Mouse (Mus musculus): ENCODE measurements around the gene Snrpd3. TPM values are rescaled to one million over a fixed set of nuclear protein-coding genes. Genes with fewer than 3 reads are reported as not detected.
A peak's percentile ranks its signal among the peaks of the same experiment; 100 is the strongest.

The Snrpd3 gene
- polyA plus RNA-seq, 1 experiment from 2014 or later = 289 TPM

DNA sequence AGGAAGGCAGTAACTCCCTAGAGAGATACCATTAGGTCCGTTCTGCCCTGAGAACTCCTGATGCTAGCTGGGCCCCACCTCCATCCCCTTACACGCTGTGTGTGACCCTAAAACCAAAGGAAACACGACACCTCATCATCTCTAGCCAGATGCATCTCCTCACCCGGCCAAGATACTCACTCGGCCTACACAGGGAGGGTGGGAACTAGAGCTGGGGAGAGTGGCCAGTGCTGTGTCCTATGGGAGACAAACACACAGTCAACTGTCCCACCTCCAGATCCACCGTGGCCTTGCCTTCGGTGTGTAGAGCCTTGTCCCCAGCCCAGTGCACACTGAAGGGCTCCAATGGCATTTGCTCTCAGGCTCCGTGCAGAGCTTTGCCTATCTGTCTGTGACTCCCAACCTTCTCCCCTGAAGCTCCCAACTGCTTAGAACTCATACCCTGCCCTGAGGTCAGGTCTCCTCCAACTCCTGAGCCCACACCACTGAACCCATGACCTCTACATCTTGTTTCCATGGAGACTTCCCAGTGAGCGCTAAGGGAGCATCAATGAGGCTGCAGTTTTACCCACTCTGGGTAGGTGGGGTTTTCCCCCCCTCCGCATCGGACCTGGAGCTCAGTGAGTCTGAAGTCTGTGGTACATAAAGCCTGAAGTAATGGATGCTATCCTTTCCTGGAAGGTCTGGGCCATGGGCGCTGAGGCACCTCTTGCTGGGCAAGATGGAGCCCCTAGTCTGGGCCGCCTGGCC, 35.5 kb downstream of the Snrpd3 start:
- H3K36me3 ChIP-seq (replicated peaks) = no peaks in the 10 kb centered on the region
- no peak overlapping the region for H3K4me3 ChIP-seq
- WGBS = 75% methylated on average over 13 of the region's 13 CpGs
- H3K27me3 ChIP-seq (ENCODE audit: poor library complexity, severe bottlenecking) = peaks cover 19% of the 10 kb centered on the region
- no peak overlapping the region for H3K27ac ChIP-seq
- H3K4me1 ChIP-seq = peaks cover 27% of the 10 kb centered on the region
- H3K9me3 ChIP-seq = no peaks in the 10 kb centered on the region
- no peak for DNase-seq (ENCODE audit: extremely low spot score, low spot score)

GRCm38 (mm10) chr10:75554090-75554489, 36.7 kb downstream of the Snrpd3 start:
- 90% methylated on average over 8 of the region's 8 CpGs for WGBS
- no peaks in the 10 kb centered on the region for H3K9me3 ChIP-seq
- no peaks in the 10 kb centered on the region for H3K36me3 ChIP-seq (replicated peaks)
- peaks cover 36% of the 10 kb centered on the region for H3K4me1 ChIP-seq
- DNase-seq (ENCODE audit: extremely low spot score, low spot score) = no peak
- peaks cover 31% of the 10 kb centered on the region for H3K27me3 ChIP-seq (ENCODE audit: poor library complexity, severe bottlenecking)
- H3K27ac ChIP-seq = no peak overlapping the region
- no peak overlapping the region for H3K4me3 ChIP-seq

DNA sequence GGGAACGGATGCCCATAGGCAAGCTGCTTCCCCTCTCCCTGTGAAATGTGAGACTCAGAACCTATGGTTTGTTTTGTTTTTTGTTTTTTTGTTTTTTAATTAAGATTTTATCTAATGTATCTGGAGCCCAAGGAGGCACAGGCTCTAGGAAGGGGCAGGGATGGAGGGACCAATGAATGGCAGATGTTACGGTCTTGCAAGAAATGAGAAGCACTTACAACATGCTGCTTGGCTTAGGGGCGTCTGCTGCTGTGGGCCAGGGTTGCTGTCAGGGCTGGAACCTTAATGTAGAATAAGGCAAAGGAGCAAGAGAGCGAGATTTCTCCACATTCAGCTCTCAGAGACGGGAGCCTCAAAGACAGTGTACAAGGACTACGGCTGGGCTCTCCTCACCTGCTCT, 38.2 kb downstream of the Snrpd3 start:
- Histone ChIP-seq H3K4me1 (peaks cover 50% of the 10 kb centered on the region), H3K4me3 (no peak overlapping the region), H3K9me3 (no peaks in the 10 kb centered on the region), H3K27ac (peak overlapping the region; percentile 73), H3K36me3 (replicated peaks) (no peaks in the 10 kb centered on the region), H3K27me3 (ENCODE audit: poor library complexity, severe bottlenecking) (peaks cover 46% of the 10 kb centered on the region)
- DNase-seq (ENCODE audit: extremely low spot score, low spot score) = no peak
- 75% methylated on average over 6 of the region's 6 CpGs for WGBS

DNA sequence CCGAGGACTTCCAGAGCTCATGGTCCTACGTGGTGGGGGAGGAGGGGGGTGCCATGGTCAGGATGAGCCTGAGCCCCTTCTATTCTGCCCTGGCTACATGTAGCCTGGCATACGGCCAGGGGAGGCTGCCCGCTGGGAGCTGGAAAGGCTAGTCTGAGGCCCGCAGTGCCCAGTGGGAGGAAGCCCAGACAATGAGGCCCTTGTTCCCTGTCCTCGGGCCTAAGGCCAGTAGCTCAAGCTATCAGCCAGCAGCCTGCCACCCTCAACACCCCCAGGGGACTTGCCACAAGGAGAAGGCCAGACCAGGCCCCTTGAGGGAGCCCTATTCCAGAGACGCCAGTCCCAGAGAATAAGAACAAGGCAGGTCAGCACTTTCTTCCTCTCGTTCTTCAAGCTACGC, 38.7 kb downstream of the Snrpd3 start:
- Histone ChIP-seq H3K9me3 (no peaks in the 10 kb centered on the region), H3K27ac (peak overlapping the region; percentile 73), H3K4me1 (peaks cover 53% of the 10 kb centered on the region), H3K4me3 (no peak overlapping the region), H3K27me3 (ENCODE audit: poor library complexity, severe bottlenecking) (peaks cover 50% of the 10 kb centered on the region), H3K36me3 (replicated peaks) (no peaks in the 10 kb centered on the region)
- WGBS = 46% methylated on average over 9 of the region's 9 CpGs
- no peak for DNase-seq (ENCODE audit: extremely low spot score, low spot score)

- H3K4me1 ChIP-seq = peaks cover 43% of the 10 kb centered on the region
- peaks cover 74% of the 10 kb centered on the region for H3K27me3 ChIP-seq (ENCODE audit: poor library complexity, severe bottlenecking)
- H3K4me3 ChIP-seq = 0 out of 2 replicates have a peak overlapping the region, but pooled peaks have one; percentile 74
- H3K9me3 ChIP-seq = no peaks in the 10 kb centered on the region
- no peak for DNase-seq (ENCODE audit: extremely low spot score, low spot score)
- H3K27ac ChIP-seq = no peak overlapping the region
- no peaks in the 10 kb centered on the region for H3K36me3 ChIP-seq (replicated peaks)
- 28% methylated on average over 3 of the region's 3 CpGs for WGBS
Measured at GRCm38 (mm10) chr10:75558515-75558914, 41.2 kb downstream of the Snrpd3 start.

DNA sequence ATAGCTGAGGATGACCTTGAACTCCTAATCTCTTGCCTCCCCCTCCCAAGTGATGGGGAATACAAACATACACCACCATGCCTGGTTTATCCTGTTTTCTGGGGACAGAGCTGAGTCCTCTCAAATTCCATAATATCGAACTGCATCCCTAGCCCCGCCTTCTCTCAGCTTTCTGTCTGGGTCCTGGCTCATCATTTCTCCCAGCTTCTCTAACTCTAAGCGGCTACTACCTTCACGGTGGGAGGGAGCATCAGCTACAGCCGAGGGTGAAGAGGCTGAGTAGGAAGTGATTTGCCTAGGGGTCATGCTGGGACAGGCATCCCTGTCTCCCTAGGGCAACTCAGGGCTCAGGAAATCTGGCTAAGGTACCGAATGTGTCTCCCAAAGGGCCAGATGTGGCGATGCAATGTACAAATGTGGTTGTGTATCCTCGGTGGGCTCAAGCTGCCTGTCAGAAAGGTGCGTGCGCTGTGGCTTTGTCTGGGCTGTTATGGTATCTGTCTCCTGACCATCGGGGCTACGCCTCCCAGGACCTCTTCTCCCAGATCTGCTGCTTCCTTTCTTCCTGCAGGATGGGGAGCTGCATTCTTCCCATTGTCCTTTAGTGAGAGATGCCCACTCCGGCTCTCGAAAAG, 41.8 kb downstream of the Snrpd3 start:
- Histone ChIP-seq H3K27me3 (ENCODE audit: poor library complexity, severe bottlenecking) (peaks cover 80% of the 10 kb centered on the region), H3K36me3 (replicated peaks) (no peaks in the 10 kb centered on the region), H3K4me1 (peaks cover 43% of the 10 kb centered on the region), H3K9me3 (no peaks in the 10 kb centered on the region), H3K27ac (peak overlapping the region; percentile 85), H3K4me3 (peak overlapping the region; percentile 74)
- peak; percentile 37 for DNase-seq (ENCODE audit: extremely low spot score, low spot score)
- 5% methylated on average over 14 of the region's 14 CpGs for WGBS

- peaks cover 84% of the 10 kb centered on the region for H3K27me3 ChIP-seq (ENCODE audit: poor library complexity, severe bottlenecking)
- H3K4me3 ChIP-seq = peak within 1 kb of the TSS; percentile 74
- under 1% methylated on average over 75 of the region's 75 CpGs for WGBS
- H3K9me3 ChIP-seq = no peaks in the 10 kb centered on the region
- no peaks in the 10 kb centered on the region for H3K36me3 ChIP-seq (replicated peaks)
- peaks cover 43% of the 10 kb centered on the region for H3K4me1 ChIP-seq
- peak within 1 kb of the TSS; percentile 85 for H3K27ac ChIP-seq
- peak; percentile 46 for DNase-seq (ENCODE audit: extremely low spot score, low spot score)
Measured at GRCm38 (mm10) chr10:75559676-75560548, 42.6 kb downstream of the Snrpd3 start, which contains the start of gene Lrrc75b. Gene Lrrc75b (minus strand): TSS chr10:75560330.

GRCm38 (mm10) chr10:75560549-75560899, 43.2 kb downstream of the Snrpd3 start:
- 9% methylated on average over 6 of the region's 6 CpGs for WGBS
- DNase-seq (ENCODE audit: extremely low spot score, low spot score) = no peak
- H3K4me3 ChIP-seq = peak overlapping the region; percentile 74
- peaks cover 45% of the 10 kb centered on the region for H3K4me1 ChIP-seq
- H3K36me3 ChIP-seq (replicated peaks) = no peaks in the 10 kb centered on the region
- peaks cover 84% of the 10 kb centered on the region for H3K27me3 ChIP-seq (ENCODE audit: poor library complexity, severe bottlenecking)
- no peaks in the 10 kb centered on the region for H3K9me3 ChIP-seq
- H3K27ac ChIP-seq = peak overlapping the region; percentile 85; the same call in 1 of the 2 replicates

DNA sequence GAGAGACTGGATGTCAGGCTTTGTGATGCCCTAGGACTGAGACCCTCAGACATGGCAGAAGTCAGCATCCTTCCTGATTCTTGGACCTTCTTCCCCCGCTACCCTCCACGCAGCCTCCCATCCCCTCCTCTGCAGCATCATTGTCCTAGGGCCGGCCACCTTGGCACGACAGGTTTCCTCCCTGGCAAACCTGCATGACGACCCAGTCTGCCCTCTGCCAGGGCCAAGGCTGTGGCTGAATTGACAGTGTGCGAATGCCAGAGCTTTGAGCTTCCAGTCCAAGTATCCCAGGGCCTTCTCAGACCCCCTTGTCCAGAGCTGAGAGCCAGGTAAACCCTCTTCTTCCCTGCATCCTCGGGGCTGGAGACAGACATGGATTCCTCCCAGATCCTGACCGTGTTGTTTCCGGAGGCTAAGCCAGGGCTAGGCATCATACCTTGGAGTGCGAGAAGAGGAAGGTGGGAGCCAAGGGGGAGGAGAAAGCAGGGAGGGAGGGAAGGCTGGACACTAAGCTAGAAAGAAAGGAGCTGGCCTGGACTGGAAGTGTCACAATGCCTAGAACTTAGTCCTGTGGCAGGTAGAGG, 43.8 kb downstream of the Snrpd3 start, which contains the start of gene Ggt1:
Ggt1 (plus strand) TSS at position 534 of the 584 bp plus-strand sequence.
- H3K4me3 ChIP-seq = peak within 1 kb of the TSS; percentile 74
- 43% methylated on average over 10 of the region's 10 CpGs for WGBS
- H3K4me1 ChIP-seq = peaks cover 45% of the 10 kb centered on the region
- DNase-seq (ENCODE audit: extremely low spot score, low spot score) = no peak
- H3K27me3 ChIP-seq (ENCODE audit: poor library complexity, severe bottlenecking) = peaks cover 88% of the 10 kb centered on the region
- H3K9me3 ChIP-seq = no peaks in the 10 kb centered on the region
- 0 out of 2 replicates have a peak within 1 kb of the TSS, but pooled peaks have one; percentile 85 for H3K27ac ChIP-seq
- H3K36me3 ChIP-seq (replicated peaks) = no peaks in the 10 kb centered on the region

GRCm38 (mm10) chr10:75562596-75562995, 45.2 kb downstream of the Snrpd3 start:
- Histone ChIP-seq H3K36me3 (replicated peaks) (no peaks in the 10 kb centered on the region), H3K27ac (no peak overlapping the region), H3K9me3 (no peaks in the 10 kb centered on the region), H3K27me3 (ENCODE audit: poor library complexity, severe bottlenecking) (peaks cover 75% of the 10 kb centered on the region), H3K4me1 (peaks cover 35% of the 10 kb centered on the region), H3K4me3 (no peak overlapping the region)
- DNase-seq (ENCODE audit: extremely low spot score, low spot score) = no peak
- WGBS = 88% methylated on average over 8 of the region's 8 CpGs

- H3K27ac ChIP-seq = no peak overlapping the region
- H3K4me1 ChIP-seq = peaks cover 32% of the 10 kb centered on the region
- H3K36me3 ChIP-seq (replicated peaks) = no peaks in the 10 kb centered on the region
- H3K27me3 ChIP-seq (ENCODE audit: poor library complexity, severe bottlenecking) = peaks cover 75% of the 10 kb centered on the region
- no peak for DNase-seq (ENCODE audit: extremely low spot score, low spot score)
- WGBS = 85% methylated on average over 12 of the region's 12 CpGs
- H3K4me3 ChIP-seq = no peak overlapping the region
- H3K9me3 ChIP-seq = no peaks in the 10 kb centered on the region
Measured at GRCm38 (mm10) chr10:75564687-75565265, 47.4 kb downstream of the Snrpd3 start.

DNA sequence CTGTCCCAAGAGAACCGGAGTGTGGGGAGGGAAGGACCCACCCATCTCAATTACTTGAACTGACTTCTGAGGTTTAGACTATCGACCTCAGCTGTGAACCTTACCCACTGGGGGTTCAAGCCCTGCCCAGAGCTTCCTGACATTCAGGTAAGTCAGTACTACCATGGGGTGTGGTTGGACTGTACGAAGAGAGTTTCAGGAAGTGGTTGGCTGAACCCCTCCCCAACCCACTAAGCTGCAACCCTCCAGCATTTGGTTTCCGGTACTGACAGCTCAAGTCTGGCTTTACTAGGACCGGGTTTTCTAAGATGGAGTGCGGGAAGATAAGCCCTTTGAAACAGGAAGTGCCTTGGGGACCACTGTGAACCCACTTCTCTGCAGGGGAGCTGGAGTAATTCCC, 48.1 kb downstream of the Snrpd3 start:
- no peak overlapping the region for H3K4me3 ChIP-seq
- H3K4me1 ChIP-seq = peaks cover 25% of the 10 kb centered on the region
- no peak for DNase-seq (ENCODE audit: extremely low spot score, low spot score)
- no peak overlapping the region for H3K27ac ChIP-seq
- no peaks in the 10 kb centered on the region for H3K36me3 ChIP-seq (replicated peaks)
- peaks cover 73% of the 10 kb centered on the region for H3K27me3 ChIP-seq (ENCODE audit: poor library complexity, severe bottlenecking)
- no peaks in the 10 kb centered on the region for H3K9me3 ChIP-seq
- WGBS = 74% methylated on average over 6 of the region's 6 CpGs

Measured in forebrain, embryonic 10.5 days (tissue).